Mouse (Mus musculus) v-Abl transformed pro-B cells (cell line): ENCODE measurements around the gene Ndrg3.
"Not testable (repeated sequence)": the region's sequence is repeated elsewhere in the genome, so short reads cannot be mapped to it uniquely, and the experiment has no call there.

Experiments
- in situ Hi-C, 2 experiments: fragments of 400-800 bp; cut with MboI; formaldehyde crosslinking; loops; one replicate each; pipeline ENCODE4 v1.15.1; 2025; ENCODE audit not compliant: unreplicated experiment in 2 of 2

Gene Ndrg3

GRCm38 (mm10) chr2:156951301-156952094 is 40.4 kb downstream of the Ndrg3 start:
- in situ Hi-C loops = no loop called here

GRCm38 (mm10) chr2:156950816-156951215 is 41.0 kb downstream of the Ndrg3 start:
- in situ Hi-C loops = no loop called here

DNA sequence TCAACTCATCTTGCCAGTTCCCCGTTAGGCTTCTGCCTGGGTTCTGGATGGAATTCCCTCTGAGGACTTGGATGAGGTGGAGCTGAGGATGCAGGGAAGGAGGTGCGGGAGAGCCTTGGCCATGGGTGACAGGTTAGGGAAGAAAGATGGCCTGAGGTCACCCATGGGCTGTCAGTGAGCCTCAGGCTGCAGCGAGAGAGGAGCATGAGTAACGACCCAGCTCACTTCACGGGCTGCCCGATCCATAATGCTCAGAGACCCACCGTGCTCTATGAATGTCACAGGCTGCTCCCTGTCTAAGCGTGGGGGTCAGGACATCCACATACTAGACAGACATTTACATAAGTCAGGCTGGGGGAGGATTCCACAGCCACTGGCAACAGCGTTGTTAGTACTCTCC is 50.3 kb downstream of the Ndrg3 start:
- in situ Hi-C loops = not testable (repeated sequence)

- in situ Hi-C loops = not testable (repeated sequence)
Measured at GRCm38 (mm10) chr2:156939926-156940325, 51.9 kb downstream of the Ndrg3 start.

DNA sequence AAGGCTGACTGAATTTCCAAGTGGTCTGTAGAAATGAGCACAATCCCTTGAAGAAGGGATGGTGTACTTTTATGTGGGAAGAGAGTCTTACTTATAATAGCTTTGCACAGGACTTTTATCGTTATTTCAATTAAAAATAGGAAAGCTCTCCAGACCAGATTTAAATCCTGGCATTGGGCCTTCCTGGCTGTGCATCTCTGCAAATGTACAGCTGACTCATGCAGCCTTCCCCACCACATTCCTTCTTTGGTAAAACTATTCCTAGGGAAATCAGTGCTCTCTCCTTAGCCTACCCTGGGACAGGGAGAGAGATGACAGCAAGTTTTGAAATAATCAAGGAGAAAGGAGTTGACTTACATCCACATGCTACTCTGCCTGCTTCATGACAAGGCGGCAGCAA is 54.1 kb downstream of the Ndrg3 start:
- in situ Hi-C loops = no loop called here

DNA sequence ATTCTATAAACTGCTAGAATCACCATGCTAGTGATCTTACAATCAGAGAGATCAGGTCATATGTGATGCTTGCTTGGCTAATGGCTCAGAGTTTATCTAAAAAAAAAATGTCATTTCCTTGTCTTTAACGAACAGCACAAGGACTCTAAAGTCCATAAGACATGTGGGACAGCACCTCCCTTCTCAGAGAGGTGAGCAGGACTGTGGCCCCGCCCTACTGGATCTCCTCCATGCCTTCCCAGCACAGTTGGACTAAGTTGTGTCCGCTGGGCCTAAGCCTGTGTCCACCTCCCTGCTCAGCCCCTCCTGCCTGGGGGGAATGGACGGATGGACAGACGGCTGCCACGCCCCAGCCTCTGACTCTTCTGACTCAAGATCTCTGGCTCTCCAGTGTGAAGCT is 56.9 kb downstream of the Ndrg3 start:
- in situ Hi-C loops = no loop called here

GRCm38 (mm10) chr2:156933426-156933825 is 58.4 kb downstream of the Ndrg3 start:
- in situ Hi-C loops = no loop called here

GRCm38 (mm10) chr2:156931421-156931820 is 60.4 kb downstream of the Ndrg3 start:
- in situ Hi-C loops = no loop called here

- in situ Hi-C loops = no loop called here
Measured at GRCm38 (mm10) chr2:156930549-156930948, 61.3 kb downstream of the Ndrg3 start.

DNA sequence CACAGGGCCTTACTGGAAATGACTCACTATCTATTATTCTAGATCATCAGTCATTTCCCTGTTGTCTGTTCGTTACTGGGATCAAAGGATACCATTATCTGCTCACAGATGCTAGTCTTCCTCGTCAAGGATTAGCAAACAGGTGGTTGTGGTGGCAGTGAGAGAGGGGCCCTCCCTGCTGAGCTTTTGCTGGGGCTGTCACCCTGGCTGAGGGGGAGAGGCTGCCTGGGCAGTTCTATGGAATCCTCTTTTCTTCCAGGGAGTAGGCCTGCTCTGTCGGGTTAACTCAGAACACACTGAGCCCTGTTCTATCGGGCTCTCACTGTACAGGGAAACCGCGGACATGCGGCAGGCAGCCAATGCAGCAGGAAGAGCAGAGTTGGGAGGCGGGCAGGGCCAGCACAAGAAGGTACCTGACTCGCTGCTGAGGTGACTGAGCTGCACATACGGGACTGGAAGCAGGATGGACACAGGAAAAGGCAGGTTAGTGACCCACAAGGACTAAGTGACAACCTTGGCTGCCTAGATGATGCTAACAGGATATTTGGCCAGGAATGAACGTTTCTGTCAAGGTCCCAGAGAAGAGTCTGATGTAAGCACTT is 62.2 kb downstream of the Ndrg3 start:
- in situ Hi-C loops = loop anchor here in 1 of 2 experiments (5.0 kb wide), 1 partner anchor 43 kb away; no protein-coding TSS in a partner anchor

DNA sequence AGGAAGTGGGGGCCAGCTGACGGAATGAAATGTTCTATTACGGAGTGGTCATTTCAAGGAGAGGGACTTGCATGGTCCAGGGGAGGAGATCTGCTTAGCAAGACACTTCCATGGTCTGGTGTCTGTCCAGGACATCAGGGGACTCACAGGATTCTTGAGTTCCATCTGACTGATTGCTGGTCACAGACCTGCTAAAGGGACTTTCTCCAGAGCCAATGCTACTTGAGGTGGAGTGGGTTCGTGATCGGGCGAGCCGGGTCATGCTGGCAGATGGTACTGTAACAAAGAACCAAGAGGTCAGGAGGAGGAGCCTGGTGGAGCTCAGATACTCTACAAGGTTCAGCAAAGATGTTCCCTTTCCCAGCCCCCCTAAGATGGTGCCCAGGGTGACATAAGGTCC is 63.2 kb downstream of the Ndrg3 start:
- in situ Hi-C loops = loop anchor here in 1 of 2 experiments (5.0 kb wide), 1 partner anchor 44 kb away; no protein-coding TSS in a partner anchor

- in situ Hi-C loops = loop anchor here in 1 of 2 experiments (5.0 kb wide), 1 partner anchor 45 kb away; no protein-coding TSS in a partner anchor
Measured at GRCm38 (mm10) chr2:156927663-156928062, 64.2 kb downstream of the Ndrg3 start.

DNA sequence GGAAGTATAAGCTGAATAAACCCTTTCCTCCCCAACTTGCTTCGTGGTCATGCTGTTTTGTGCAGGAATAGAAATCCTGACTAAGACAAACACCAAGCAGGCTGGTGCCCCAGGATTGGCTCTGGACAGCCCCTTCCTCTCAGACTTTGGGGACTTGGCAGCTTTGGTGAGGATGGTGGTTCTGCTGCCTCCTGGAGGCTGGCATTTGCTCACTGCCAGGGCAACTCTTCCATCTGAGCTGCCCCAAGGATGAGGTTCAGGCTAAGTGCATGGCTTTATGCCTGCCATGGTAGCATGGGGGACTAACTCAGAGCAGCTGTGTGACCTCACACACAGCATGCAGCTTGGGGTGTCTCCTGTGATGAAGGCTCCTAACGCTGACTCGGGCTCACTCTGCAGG is 66.2 kb downstream of the Ndrg3 start:
- in situ Hi-C loops = loop anchor here in 1 of 2 experiments (5.0 kb wide), 1 partner anchor 47 kb away; no protein-coding TSS in a partner anchor

DNA sequence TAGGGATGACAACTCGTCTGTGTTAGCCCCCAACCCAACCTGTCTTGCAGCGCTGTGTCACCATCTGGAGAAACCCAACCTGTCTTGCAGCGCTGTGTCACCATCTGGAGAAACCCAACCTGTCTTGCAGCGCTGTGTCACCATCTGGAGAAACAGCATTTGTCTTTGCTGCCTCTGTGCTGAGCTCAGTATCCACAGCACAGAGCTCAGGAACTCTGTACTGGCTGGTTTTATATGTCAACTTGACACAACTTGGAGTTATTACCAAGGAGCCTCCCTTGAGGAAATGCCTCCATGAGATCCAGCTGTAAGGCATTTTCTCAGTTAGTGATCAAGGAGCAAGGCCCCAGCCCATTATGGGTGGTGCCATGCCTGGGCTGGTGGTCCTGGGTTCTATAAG is 66.8 kb downstream of the Ndrg3 start:
- in situ Hi-C loops = loop anchor here in 1 of 2 experiments (5.0 kb wide), 1 partner anchor 47 kb away; no protein-coding TSS in a partner anchor

GRCm38 (mm10) chr2:156924210-156924898 is 67.5 kb downstream of the Ndrg3 start:
- in situ Hi-C loops = no loop called here

DNA sequence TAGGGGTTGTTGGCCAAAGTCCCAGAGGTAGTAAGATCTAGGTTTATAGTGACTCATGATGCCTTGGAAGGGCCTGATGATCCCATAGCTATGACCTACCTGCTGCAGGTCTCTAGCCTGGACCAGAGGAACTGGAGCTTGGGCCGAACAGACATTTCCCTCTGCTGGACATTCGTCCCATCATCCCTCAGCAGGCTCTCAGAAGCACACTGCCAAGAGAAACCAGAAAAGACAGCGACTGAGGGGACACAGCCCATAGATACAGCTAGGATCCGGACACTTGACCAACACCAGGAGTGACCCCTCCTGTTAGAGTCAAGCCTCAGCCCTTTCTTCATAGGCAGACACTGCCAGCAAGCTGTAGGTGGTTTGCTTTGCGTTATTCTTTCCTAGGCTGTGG is 68.8 kb downstream of the Ndrg3 start:
- in situ Hi-C loops = no loop called here

GRCm38 (mm10) chr2:156919796-156920195 is 72.1 kb downstream of the Ndrg3 start:
- in situ Hi-C loops = no loop called here

DNA sequence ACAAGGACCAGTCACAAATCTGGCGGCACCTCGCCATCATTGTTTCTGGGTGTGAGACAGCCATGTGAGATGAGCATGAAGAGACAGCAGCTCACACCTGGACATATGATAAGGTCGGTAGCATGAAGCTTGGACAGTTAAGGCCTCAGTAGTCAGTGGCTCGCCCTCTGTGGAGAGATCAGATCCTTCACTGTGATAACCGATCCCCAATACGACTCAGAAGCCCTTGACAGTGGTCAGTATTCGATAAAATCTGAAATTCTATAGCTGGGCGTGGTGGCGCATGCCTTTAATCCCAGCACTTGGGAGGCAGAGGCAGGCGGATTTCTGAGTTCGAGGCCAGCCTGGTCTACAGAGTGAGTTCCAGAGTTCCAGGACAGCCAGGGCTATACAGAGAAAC is 72.7 kb downstream of the Ndrg3 start:
- in situ Hi-C loops = not testable (repeated sequence)

DNA sequence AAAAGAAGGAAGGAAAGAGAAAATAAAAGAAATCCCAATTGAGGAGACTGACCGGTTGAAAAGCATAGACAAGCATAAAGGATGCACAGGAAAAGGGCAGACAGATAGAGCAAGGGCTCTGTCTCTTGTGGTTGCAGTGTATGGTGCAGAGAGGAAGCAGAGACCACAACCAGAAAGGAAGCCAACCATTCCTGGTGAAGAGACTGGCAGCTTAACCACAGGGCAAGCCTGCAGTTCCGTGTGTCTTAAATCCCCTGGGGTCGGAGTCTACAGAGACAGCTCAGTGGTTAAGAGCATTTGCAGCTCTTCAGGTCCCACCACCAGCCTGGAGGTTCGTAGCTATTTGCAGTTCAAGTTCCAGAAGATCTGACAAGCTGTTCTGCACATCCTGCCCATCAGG is 73.3 kb downstream of the Ndrg3 start:
- in situ Hi-C loops = no loop called here

DNA sequence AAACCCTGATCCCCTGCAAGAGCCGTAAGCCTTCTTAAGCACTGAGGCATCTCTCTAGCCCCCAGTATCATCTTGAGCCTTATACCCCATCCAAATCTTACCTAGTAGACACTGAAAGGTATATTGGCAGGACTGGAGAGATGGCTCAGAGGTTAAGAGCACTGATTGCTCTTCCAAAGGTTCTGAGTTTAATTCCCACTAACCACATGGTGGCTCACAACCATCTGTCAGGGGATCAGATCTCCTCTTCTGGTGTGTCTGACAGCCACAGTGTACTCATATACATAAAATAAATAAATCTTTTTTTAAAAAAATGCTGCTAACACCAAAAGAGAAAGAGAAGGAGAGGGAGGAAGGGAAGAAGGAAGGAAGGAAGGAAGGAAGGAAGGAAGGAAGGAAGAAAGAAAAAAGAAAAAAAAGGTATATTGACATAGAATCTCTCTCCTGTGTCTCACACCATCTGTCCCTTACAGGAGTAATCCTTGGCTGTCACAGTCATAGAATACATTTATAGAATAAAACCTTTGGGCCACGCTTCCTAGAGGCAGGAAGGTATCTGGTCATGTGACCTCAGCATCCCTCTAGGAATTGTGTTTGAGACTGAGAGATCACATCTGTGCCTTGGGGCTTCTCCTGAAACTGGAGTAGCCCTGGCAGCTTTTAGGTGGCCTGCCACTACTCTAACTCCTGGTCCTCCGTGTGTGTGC is 75.3 kb downstream of the Ndrg3 start:
- in situ Hi-C loops = no loop called here

DNA sequence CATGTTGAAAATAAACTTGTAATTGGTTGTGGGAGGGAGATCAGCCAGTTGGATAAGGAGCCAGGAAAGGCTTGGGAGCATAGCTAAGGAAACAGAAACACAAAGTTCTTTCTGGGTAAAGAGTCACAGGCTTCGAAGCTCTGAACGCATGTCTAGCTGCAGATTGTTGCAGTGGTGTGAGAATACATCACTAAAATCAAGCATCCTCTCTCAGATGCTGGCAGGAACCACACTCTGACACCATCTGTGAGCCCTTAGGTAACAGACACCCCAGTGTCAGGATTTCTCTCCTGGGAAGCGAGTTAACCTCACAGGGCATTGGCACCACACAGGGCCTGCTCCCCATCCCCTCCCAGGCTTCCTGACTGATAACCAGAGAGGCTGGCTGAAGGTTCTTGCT is 76.3 kb downstream of the Ndrg3 start:
- in situ Hi-C loops = no loop called here
